Mouse (Mus musculus): ENCODE measurements around the gene BC029722. TPM values are rescaled to one million over a fixed set of nuclear protein-coding genes. Genes with fewer than 3 reads are reported as not detected.
A peak's percentile ranks its signal among the peaks of the same experiment; 100 is the strongest.

BC029722 gene
- polyA plus RNA-seq, 1 experiment from 2014 or later: 6.4 TPM

DNA sequence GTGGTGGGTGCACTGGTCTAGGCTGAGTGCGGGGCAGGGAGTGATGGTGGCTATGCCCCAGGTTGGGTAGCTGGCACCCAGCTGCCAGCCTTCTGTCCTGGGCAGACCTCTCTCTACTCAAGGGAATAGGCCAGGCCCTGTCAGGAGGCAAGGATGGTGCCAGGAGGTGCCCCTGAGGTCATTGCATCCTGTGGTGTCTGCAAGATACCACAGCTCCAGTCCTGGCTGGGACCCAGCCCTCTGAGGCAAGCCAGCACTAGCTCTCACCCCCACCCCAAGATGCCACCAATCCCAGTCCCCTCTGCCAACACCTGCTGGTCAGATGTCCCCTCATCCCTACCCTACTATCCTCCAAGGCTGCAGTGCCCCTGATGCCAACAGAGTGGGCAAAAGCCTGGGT, 3.0 kb downstream of the BC029722 start:
- H3K27me3 ChIP-seq (ENCODE audit: control insufficient read depth, insufficient read depth, low read length): no peaks in the 10 kb centered on the region
- H3K36me3 ChIP-seq (ENCODE audit: control insufficient read depth, insufficient read depth, low read length): peaks cover 2% of the 10 kb centered on the region
- WGBS: 100% methylated on average over 1 of the region's 1 CpGs
- H3K27ac ChIP-seq (replicated peaks; ENCODE audit: low read depth, low read length): no peak overlapping the region
- H3K4me2 ChIP-seq (ENCODE audit: low read depth, severe bottlenecking): no peak overlapping the region
- H3K4me1 ChIP-seq (ENCODE audit: control insufficient read depth, insufficient read depth, low read length): peaks cover 8% of the 10 kb centered on the region
- H3K9me3 ChIP-seq (ENCODE audit: control insufficient read depth, low read length): no peaks in the 10 kb centered on the region
- DNase-seq (ENCODE audit: low spot score) (no peak), ATAC-seq (ENCODE audit: insufficient number of reproducible peaks, low FRiP score, low TSS enrichment, low read depth) (no peak)
- no peak overlapping the region for H3K4me3 ChIP-seq (ENCODE audit: low read depth, low read length)
- no peak overlapping the region for H3K9ac ChIP-seq (ENCODE audit: low read length)

- H3K4me1 ChIP-seq (ENCODE audit: control insufficient read depth, insufficient read depth, low read length): peaks cover 8% of the 10 kb centered on the region
- H3K4me2 ChIP-seq (ENCODE audit: low read depth, severe bottlenecking): no peak overlapping the region; the same call in 1 of the 2 replicates
- no peak for ATAC-seq (ENCODE audit: insufficient number of reproducible peaks, low FRiP score, low TSS enrichment, low read depth)
- H3K9me3 ChIP-seq (ENCODE audit: control insufficient read depth, low read length): no peaks in the 10 kb centered on the region
- no peak overlapping the region for H3K4me3 ChIP-seq (ENCODE audit: low read depth, low read length)
- 20% methylated on average over 5 of the region's 5 CpGs for WGBS
- no peak overlapping the region for H3K27ac ChIP-seq (replicated peaks; ENCODE audit: low read depth, low read length)
- no peak overlapping the region for H3K9ac ChIP-seq (ENCODE audit: low read length)
- no peak for DNase-seq (ENCODE audit: low spot score)
- H3K27me3 ChIP-seq (ENCODE audit: control insufficient read depth, insufficient read depth, low read length): no peaks in the 10 kb centered on the region
- H3K36me3 ChIP-seq (ENCODE audit: control insufficient read depth, insufficient read depth, low read length): no peaks in the 10 kb centered on the region
Observed at GRCm38 (mm10) chr2:155814829-155815228, 4.4 kb downstream of the BC029722 start.

DNA sequence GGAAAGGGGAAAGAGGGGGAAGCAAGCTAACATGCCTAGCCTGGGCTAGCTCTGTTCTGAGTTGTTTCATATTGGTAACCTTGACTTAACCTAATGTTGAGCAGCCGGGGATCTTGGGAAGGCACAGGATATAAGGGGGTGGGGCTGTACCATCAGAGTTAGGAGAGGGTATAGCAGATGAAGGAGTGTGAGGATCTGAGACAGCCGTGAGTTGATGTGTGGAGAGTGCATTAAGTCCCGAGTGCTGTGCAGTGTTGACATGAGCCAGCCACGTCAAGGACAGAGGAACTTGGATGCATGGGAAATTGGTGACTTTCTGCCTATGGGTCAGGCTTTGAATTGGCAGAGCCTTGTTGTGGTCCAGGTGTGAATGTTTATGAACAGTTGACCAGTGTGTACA, 6.6 kb downstream of the BC029722 start:
- Histone ChIP-seq H3K4me1 (ENCODE audit: control insufficient read depth, insufficient read depth, low read length) (peaks cover 3% of the 10 kb centered on the region; the same call in 1 of the 2 replicates), H3K9ac (ENCODE audit: low read length) (no peak overlapping the region), H3K4me3 (ENCODE audit: low read depth, low read length) (no peak overlapping the region), H3K27ac (replicated peaks; ENCODE audit: low read depth, low read length) (no peak overlapping the region), H3K4me2 (ENCODE audit: low read depth, severe bottlenecking) (no peak overlapping the region), H3K27me3 (ENCODE audit: control insufficient read depth, insufficient read depth, low read length) (no peaks in the 10 kb centered on the region), H3K36me3 (ENCODE audit: control insufficient read depth, insufficient read depth, low read length) (no peaks in the 10 kb centered on the region), H3K9me3 (ENCODE audit: control insufficient read depth, low read length) (no peaks in the 10 kb centered on the region)
- no peak for DNase-seq (ENCODE audit: low spot score)
- no peak for ATAC-seq (ENCODE audit: insufficient number of reproducible peaks, low FRiP score, low TSS enrichment, low read depth)
- 74% methylated on average over 4 of the region's 4 CpGs for WGBS

GRCm38 (mm10) chr2:155811821-155812396, 7.3 kb downstream of the BC029722 start:
- H3K9me3 ChIP-seq (ENCODE audit: control insufficient read depth, low read length): no peaks in the 10 kb centered on the region
- ATAC-seq (ENCODE audit: insufficient number of reproducible peaks, low FRiP score, low TSS enrichment, low read depth) (no peak), DNase-seq (ENCODE audit: low spot score) (peak; percentile 89)
- WGBS: 34% methylated on average over 16 of the region's 16 CpGs
- H3K4me1 ChIP-seq (ENCODE audit: control insufficient read depth, insufficient read depth, low read length): peaks cover 3% of the 10 kb centered on the region; the same call in 1 of the 2 replicates
- H3K9ac ChIP-seq (ENCODE audit: low read length): no peak overlapping the region
- no peak overlapping the region for H3K4me3 ChIP-seq (ENCODE audit: low read depth, low read length)
- H3K36me3 ChIP-seq (ENCODE audit: control insufficient read depth, insufficient read depth, low read length): no peaks in the 10 kb centered on the region
- no peak overlapping the region for H3K4me2 ChIP-seq (ENCODE audit: low read depth, severe bottlenecking)
- no peaks in the 10 kb centered on the region for H3K27me3 ChIP-seq (ENCODE audit: control insufficient read depth, insufficient read depth, low read length)
- no peak overlapping the region for H3K27ac ChIP-seq (replicated peaks; ENCODE audit: low read depth, low read length)

GRCm38 (mm10) chr2:155809620-155810019, 9.6 kb downstream of the BC029722 start:
- 92% methylated on average over 4 of the region's 4 CpGs for WGBS
- Histone ChIP-seq H3K36me3 (ENCODE audit: control insufficient read depth, insufficient read depth, low read length) (no peaks in the 10 kb centered on the region), H3K4me3 (ENCODE audit: low read depth, low read length) (no peak overlapping the region), H3K4me1 (ENCODE audit: control insufficient read depth, insufficient read depth, low read length) (no peaks in the 10 kb centered on the region), H3K27ac (replicated peaks; ENCODE audit: low read depth, low read length) (no peak overlapping the region), H3K9ac (ENCODE audit: low read length) (no peak overlapping the region), H3K27me3 (ENCODE audit: control insufficient read depth, insufficient read depth, low read length) (no peaks in the 10 kb centered on the region), H3K4me2 (ENCODE audit: low read depth, severe bottlenecking) (no peak overlapping the region), H3K9me3 (ENCODE audit: control insufficient read depth, low read length) (no peaks in the 10 kb centered on the region)
- DNase-seq (ENCODE audit: low spot score): no peak
- no peak for ATAC-seq (ENCODE audit: insufficient number of reproducible peaks, low FRiP score, low TSS enrichment, low read depth)

GRCm38 (mm10) chr2:155807408-155807807, 11.8 kb downstream of the BC029722 start:
- H3K36me3 ChIP-seq (ENCODE audit: control insufficient read depth, insufficient read depth, low read length): no peaks in the 10 kb centered on the region
- no peak overlapping the region for H3K4me2 ChIP-seq (ENCODE audit: low read depth, severe bottlenecking)
- H3K4me3 ChIP-seq (ENCODE audit: low read depth, low read length): no peak overlapping the region
- 48% methylated on average over 4 of the region's 4 CpGs for WGBS
- no peak overlapping the region for H3K9ac ChIP-seq (ENCODE audit: low read length)
- H3K4me1 ChIP-seq (ENCODE audit: control insufficient read depth, insufficient read depth, low read length): no peaks in the 10 kb centered on the region
- no peaks in the 10 kb centered on the region for H3K27me3 ChIP-seq (ENCODE audit: control insufficient read depth, insufficient read depth, low read length)
- no peak overlapping the region for H3K27ac ChIP-seq (replicated peaks; ENCODE audit: low read depth, low read length)
- DNase-seq (ENCODE audit: low spot score) (no peak), ATAC-seq (ENCODE audit: insufficient number of reproducible peaks, low FRiP score, low TSS enrichment, low read depth) (no peak)
- no peaks in the 10 kb centered on the region for H3K9me3 ChIP-seq (ENCODE audit: control insufficient read depth, low read length)

GRCm38 (mm10) chr2:155806548-155806947, 12.7 kb downstream of the BC029722 start:
- Histone ChIP-seq H3K9ac (ENCODE audit: low read length) (no peak overlapping the region), H3K27me3 (ENCODE audit: control insufficient read depth, insufficient read depth, low read length) (no peaks in the 10 kb centered on the region), H3K36me3 (ENCODE audit: control insufficient read depth, insufficient read depth, low read length) (no peaks in the 10 kb centered on the region), H3K9me3 (ENCODE audit: control insufficient read depth, low read length) (no peaks in the 10 kb centered on the region), H3K4me2 (ENCODE audit: low read depth, severe bottlenecking) (no peak overlapping the region), H3K27ac (replicated peaks; ENCODE audit: low read depth, low read length) (no peak overlapping the region), H3K4me1 (ENCODE audit: control insufficient read depth, insufficient read depth, low read length) (no peaks in the 10 kb centered on the region), H3K4me3 (ENCODE audit: low read depth, low read length) (no peak overlapping the region)
- no peak for DNase-seq (ENCODE audit: low spot score)
- WGBS: 67% methylated on average over 5 of the region's 5 CpGs
- ATAC-seq (ENCODE audit: insufficient number of reproducible peaks, low FRiP score, low TSS enrichment, low read depth): no peak

DNA sequence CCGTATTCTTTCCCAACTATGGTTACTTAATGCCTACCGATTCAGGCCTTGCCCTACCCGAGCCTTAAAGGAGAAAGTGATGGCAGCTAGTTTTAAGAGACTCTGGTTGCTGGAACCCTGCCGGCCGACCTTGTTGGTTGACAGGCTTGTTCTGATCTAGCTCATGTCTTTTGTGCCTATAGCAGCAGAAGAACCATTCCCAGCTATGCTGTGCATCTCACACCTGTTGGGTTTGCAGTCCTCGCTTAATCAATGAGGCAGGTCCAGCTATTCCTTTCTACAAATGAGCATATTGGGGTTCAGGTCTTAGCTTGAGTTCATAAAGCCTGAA, 13.3 kb downstream of the BC029722 start:
- WGBS: 83% methylated on average over 6 of the region's 6 CpGs

DNA sequence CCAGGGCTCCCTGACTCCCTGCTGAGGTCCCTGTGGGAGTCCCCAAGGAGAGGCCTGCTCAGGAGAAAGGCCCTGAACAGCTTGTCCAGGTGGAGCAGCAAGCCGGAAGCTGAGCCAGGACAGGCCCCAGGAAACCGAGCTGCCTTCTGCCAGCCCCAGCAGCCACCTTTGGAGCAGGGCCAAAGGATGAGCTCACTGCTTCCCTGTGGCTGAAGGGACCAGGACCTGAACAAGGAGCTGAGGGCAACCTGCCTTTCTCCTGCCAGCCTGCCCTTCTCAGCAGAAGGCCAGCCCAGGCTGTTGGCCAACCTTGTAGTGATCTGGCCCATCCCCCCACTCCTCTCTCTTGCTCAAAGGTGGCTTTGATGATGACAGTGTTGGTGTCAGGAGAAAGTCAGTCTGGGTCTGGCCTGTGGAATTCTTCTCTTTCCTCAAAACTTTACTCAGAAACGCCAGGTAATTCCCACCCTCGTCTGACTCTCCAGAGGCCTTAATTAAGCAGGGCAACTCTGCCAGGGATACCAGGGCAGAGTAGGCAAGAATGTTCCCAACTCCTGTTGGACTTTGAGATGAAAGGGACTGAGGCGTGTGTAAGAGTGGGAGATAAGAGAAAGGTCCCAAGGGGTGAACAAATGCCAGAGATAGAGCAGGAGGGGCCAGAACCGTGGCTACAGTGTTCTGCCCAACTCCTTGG, 13.8 kb downstream of the BC029722 start:
- Histone ChIP-seq H3K36me3 (ENCODE audit: control insufficient read depth, insufficient read depth, low read length) (no peaks in the 10 kb centered on the region), H3K9ac (ENCODE audit: low read length) (no peak overlapping the region), H3K9me3 (ENCODE audit: control insufficient read depth, low read length) (no peaks in the 10 kb centered on the region), H3K27ac (replicated peaks; ENCODE audit: low read depth, low read length) (no peak overlapping the region), H3K4me1 (ENCODE audit: control insufficient read depth, insufficient read depth, low read length) (no peaks in the 10 kb centered on the region), H3K4me3 (ENCODE audit: low read depth, low read length) (no peak overlapping the region), H3K4me2 (ENCODE audit: low read depth, severe bottlenecking) (no peak overlapping the region), H3K27me3 (ENCODE audit: control insufficient read depth, insufficient read depth, low read length) (no peaks in the 10 kb centered on the region)
- ATAC-seq (ENCODE audit: insufficient number of reproducible peaks, low FRiP score, low TSS enrichment, low read depth) (no peak), DNase-seq (ENCODE audit: low spot score) (no peak)
- 52% methylated on average over 6 of the region's 6 CpGs for WGBS

More for the DNA sequence above, 13.3 kb downstream of the BC029722 start:
- Histone ChIP-seq H3K4me3 (ENCODE audit: low read depth, low read length) (no peak overlapping the region), H3K9ac (ENCODE audit: low read length) (no peak overlapping the region), H3K27ac (replicated peaks; ENCODE audit: low read depth, low read length) (no peak overlapping the region), H3K4me2 (ENCODE audit: low read depth, severe bottlenecking) (no peak overlapping the region), H3K4me1 (ENCODE audit: control insufficient read depth, insufficient read depth, low read length) (no peaks in the 10 kb centered on the region), H3K36me3 (ENCODE audit: control insufficient read depth, insufficient read depth, low read length) (no peaks in the 10 kb centered on the region), H3K27me3 (ENCODE audit: control insufficient read depth, insufficient read depth, low read length) (no peaks in the 10 kb centered on the region), H3K9me3 (ENCODE audit: control insufficient read depth, low read length) (no peaks in the 10 kb centered on the region)
- ATAC-seq (ENCODE audit: insufficient number of reproducible peaks, low FRiP score, low TSS enrichment, low read depth) (no peak), DNase-seq (ENCODE audit: low spot score) (no peak)

All from limb, embryonic 11.5 days (tissue).